Mouse (Mus musculus) kidney, embryonic 14.5 days (tissue): ENCODE measurements around the gene Bbs1. TPM values are rescaled to one million over a fixed set of nuclear protein-coding genes. Genes with fewer than 3 reads are reported as not detected.

Experiments
- ATAC-seq: fragments of 200-750 bp; cut with Nextera tagmentation; 2 replicates; pipeline ENCODE4 v1.8.0; 2017; ENCODE audit warnings: moderate number of reproducible peaks, mild to moderate bottlenecking, moderate TSS enrichment, moderate library complexity; ENCODE audit not compliant: low FRiP score, low TSS enrichment
- H3K27ac ChIP-seq: fragments of 300-500 bp; sonication (generic); 2 replicates; pipeline ENCODE4 v1.5.1; 2014; ENCODE audit warnings: low read depth, mild to moderate bottlenecking, low read length, moderate library complexity, mixed read lengths
- H3K27me3 ChIP-seq: fragments of 300-500 bp; sonication (generic); 2 replicates; pipeline ENCODE4 v1.6.1; 2014; ENCODE audit warnings: mild to moderate bottlenecking, low read length; ENCODE audit not compliant: control insufficient read depth, insufficient read depth
- H3K36me3 ChIP-seq: fragments of 300-500 bp; sonication (generic); 2 replicates; pipeline ENCODE4 v1.6.1; 2014; ENCODE audit warnings: low read length, mixed read lengths; ENCODE audit not compliant: control insufficient read depth, insufficient read depth
- H3K4me1 ChIP-seq: fragments of 300-500 bp; sonication (generic); 2 replicates; pipeline ENCODE4 v1.6.1; 2014; ENCODE audit warnings: low read length, mixed read lengths; ENCODE audit not compliant: control insufficient read depth, insufficient read depth
- H3K4me2 ChIP-seq: fragments of 300-500 bp; sonication (generic); replicated peaks from 2 replicates; pipeline ENCODE4 v1.6.1; 2014; ENCODE audit warnings: low read depth, mild to moderate bottlenecking, low read length
- H3K4me3 ChIP-seq: fragments of 300-500 bp; sonication (generic); 2 replicates; pipeline ENCODE4 v1.5.1; 2014; ENCODE audit warnings: mild to moderate bottlenecking, low read length
- H3K9ac ChIP-seq: fragments of 300-500 bp; sonication (generic); 2 replicates; pipeline ENCODE4 v1.6.1; 2014; ENCODE audit warnings: low read depth, mild to moderate bottlenecking, low read length, moderate library complexity
- H3K9me3 ChIP-seq: fragments of 300-500 bp; sonication (generic); 2 replicates; pipeline ENCODE4 v1.6.1; 2016; ENCODE audit warnings: low read length; ENCODE audit not compliant: control insufficient read depth
- WGBS: fragments of 180-500 bp; shearing (Covaris S2); extraction: QIAGEN DNeasy Blood & Tissue Kit; methylation state at CpG from one replicate; pipeline ENCODE4 v1.1.7; 2014; 5-methylcytosine and 5-hydroxymethylcytosine counted together
- polyA plus RNA-seq: library from polyadenylated mRNA; unstranded; fragments of >200 nt; fragmentation: Nextera tagmentation; extraction: Ambion mirVana; gene quantifications from 2 replicates; pipeline ENCODE4 v1.2.1, GENCODE M21; 2014

Gene Bbs1
- polyA plus RNA-seq, 1 experiment from 2014 or later: 6.8 TPM

DNA sequence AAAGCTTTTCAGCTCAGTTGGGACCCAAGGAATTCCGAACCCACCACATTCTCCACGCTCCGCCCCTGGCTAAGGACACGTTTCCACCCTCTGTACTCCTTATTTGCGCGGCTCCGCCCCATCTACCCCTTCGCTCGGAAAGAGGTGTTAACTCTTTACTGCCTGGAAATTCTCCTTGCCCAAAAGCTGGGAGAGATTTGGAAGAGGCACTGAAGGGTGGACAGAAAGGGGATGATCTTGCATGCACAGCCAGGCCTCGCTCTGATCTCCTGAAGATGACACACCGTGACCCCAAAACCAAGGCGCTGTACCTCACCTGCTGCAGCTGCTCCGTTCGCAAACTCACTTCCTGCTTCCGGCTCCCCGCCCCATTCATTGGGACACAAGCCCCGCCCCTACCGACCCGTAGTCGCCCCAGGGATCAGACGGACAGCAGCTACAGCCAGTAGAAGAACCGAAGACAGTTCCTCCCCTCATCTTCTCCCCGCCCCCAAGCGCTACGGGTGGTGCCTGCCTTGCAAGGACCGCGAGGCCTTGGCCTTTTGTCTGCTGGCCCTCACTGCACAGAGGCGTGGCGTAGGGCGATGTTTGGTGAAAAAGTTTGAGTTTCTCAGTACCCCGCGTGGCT is 21.6 kb upstream of the Bbs1 start, which contains the start of gene Dpp3:
Dpp3 (minus strand) TSS at position 384 of the 628 bp plus-strand sequence.
- under 1% methylated on average over 32 of the region's 32 CpGs for WGBS
- ATAC-seq: peak; percentile 98

DNA sequence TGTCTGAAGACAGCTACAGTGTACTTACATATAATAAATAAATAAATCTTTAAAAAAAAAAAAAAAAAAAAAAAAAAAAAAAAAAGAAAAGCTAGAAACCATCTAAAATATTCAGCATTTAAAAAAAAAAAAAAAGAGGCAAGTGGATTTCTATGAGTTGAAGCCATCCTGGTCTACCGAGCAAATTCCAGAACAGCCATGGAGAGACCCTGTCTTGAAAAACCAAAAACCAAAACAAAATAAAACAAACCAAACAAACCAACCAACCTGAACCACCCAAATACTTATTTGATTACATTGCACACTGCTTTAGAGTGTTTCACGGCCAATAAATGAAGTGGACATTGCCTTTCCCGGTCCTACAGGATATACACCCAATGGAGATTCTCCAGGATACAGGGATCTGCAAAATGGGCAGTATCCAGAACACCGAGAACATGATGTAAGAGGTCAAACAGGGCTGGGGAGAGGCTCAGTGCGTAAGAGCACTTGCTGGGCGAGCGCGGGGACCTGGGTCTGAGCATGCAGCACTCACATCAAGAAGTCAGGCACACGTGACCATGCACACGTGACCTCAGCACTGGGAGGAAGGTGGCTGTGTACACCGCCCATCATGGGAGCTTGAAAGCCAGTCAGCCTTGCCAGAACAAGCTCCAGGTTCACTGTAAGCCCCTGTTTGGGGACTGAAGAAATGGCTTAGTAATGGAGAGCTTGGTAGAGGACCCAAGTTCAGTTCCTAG is 18.9 kb upstream of the Bbs1 start:
- H3K36me3 ChIP-seq: peaks cover 46% of the 10 kb centered on the region

More for the DNA sequence above, 21.6 kb upstream of the Bbs1 start, which contains the start of gene Dpp3:
- peaks cover 12% of the 10 kb centered on the region; the same call in 1 of the 2 replicates for H3K4me1 ChIP-seq
- peak within 1 kb of the TSS; percentile 74; the same call in 1 of the 2 replicates for H3K27ac ChIP-seq
- H3K36me3 ChIP-seq: peaks cover 19% of the 10 kb centered on the region
- H3K4me2 ChIP-seq: peak within 1 kb of the TSS; percentile 49
- no peaks in the 10 kb centered on the region for H3K27me3 ChIP-seq
- H3K9me3 ChIP-seq: no peaks in the 10 kb centered on the region
- H3K4me3 ChIP-seq: peak within 1 kb of the TSS; percentile 71
- peak within 1 kb of the TSS; percentile 65 for H3K9ac ChIP-seq

DNA sequence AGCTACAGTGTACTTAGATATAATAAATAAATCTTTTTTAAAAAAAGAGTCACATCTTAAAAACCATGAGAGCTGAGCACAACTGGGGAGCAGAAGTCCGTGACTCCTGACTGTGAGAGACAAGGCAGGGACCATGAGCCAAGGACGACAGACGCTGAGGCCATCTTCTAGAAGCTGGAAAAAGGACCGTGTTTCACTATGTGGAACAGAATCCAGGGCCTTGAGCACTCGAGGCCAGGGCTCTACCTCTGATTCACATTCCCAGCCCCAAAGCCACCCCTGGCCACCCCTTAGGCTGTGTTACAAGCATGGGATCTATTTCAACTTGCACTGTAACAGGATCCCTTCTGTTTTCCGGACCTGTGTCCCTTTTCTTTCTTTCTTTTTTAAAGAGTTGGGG is 13.2 kb upstream of the Bbs1 start:
- Histone ChIP-seq H3K9ac (no peak overlapping the region), H3K4me1 (no peaks in the 10 kb centered on the region), H3K36me3 (peaks cover 91% of the 10 kb centered on the region), H3K4me2 (no peak overlapping the region), H3K27ac (no peak overlapping the region), H3K9me3 (no peaks in the 10 kb centered on the region), H3K27me3 (no peaks in the 10 kb centered on the region), H3K4me3 (no peak overlapping the region)
- no peak for ATAC-seq
- 78% methylated on average over 6 of the region's 6 CpGs for WGBS

More for the DNA sequence above, 18.9 kb upstream of the Bbs1 start:
- H3K27me3 ChIP-seq: no peaks in the 10 kb centered on the region
- H3K4me3 ChIP-seq: no peak overlapping the region
- no peak for ATAC-seq
- H3K9ac ChIP-seq: no peak overlapping the region
- no peak overlapping the region for H3K4me2 ChIP-seq
- H3K27ac ChIP-seq: no peak overlapping the region
- 97% methylated on average over 11 of the region's 11 CpGs for WGBS
- H3K9me3 ChIP-seq: no peaks in the 10 kb centered on the region
- H3K4me1 ChIP-seq: peaks cover 12% of the 10 kb centered on the region; the same call in 1 of the 2 replicates

DNA sequence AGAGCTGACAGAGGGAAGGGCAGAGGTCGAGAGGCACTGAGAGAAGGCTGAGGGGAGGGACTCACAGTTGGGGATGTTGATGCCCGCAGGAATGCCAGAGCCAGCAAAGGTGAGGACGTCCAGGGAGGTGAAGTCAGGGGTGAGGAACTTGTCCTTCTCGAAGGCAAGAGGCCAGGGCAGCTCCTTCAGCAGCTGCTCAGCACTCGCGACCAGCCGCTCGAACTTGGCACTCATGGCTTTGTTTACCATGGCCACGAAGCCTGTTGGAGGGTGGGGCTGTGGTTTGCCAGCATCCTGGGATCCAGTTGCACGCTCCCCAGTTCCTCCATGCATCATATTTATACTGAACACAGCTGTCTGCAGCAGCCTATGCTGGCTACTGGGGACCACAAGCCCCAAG is 10.4 kb upstream of the Bbs1 start:
- H3K27me3 ChIP-seq: no peaks in the 10 kb centered on the region
- no peak overlapping the region for H3K27ac ChIP-seq
- no peak for ATAC-seq
- H3K36me3 ChIP-seq: peaks cover 95% of the 10 kb centered on the region
- 89% methylated on average over 10 of the region's 10 CpGs for WGBS
- H3K4me1 ChIP-seq: no peaks in the 10 kb centered on the region
- H3K9me3 ChIP-seq: no peaks in the 10 kb centered on the region
- H3K9ac ChIP-seq: no peak overlapping the region
- no peak overlapping the region for H3K4me2 ChIP-seq
- H3K4me3 ChIP-seq: no peak overlapping the region

DNA sequence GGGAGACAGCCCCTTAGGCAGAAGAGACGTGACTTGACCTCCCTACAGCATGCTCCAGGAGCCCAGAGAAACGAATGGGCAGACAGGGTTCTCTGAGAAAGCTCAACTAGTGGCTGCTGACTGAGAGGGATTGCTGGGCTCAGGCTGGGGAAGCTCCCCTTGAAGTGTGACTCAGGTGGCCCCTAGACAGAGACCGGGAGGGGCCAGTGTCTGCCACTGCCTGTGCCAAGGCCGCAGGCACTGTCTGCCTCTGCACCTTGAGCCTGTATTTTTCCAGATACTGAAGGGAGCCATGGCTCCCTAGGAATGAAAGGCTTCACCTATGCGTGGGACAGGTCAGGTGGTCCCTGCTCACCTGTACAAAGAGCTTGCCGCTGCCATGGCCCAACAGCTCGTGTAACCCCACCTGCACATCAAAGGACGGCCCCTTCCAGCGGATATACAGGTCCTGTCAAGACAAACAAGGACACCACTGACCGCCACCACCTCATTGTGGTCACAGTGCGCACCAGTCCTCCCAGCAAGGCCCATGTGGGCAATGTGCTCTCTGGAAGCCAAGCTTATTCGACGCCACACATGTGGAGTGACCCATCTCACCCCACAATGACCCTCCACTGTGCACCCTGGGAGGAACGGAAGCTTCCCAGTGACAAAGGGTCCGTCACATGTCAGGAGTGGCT is 9.6 kb upstream of the Bbs1 start:
- WGBS: 91% methylated on average over 15 of the region's 15 CpGs
- Histone ChIP-seq H3K4me1 (no peaks in the 10 kb centered on the region), H3K36me3 (peaks cover 95% of the 10 kb centered on the region), H3K4me3 (no peak overlapping the region), H3K27me3 (no peaks in the 10 kb centered on the region), H3K9me3 (no peaks in the 10 kb centered on the region), H3K4me2 (no peak overlapping the region), H3K27ac (no peak overlapping the region), H3K9ac (no peak overlapping the region)
- ATAC-seq: no peak

DNA sequence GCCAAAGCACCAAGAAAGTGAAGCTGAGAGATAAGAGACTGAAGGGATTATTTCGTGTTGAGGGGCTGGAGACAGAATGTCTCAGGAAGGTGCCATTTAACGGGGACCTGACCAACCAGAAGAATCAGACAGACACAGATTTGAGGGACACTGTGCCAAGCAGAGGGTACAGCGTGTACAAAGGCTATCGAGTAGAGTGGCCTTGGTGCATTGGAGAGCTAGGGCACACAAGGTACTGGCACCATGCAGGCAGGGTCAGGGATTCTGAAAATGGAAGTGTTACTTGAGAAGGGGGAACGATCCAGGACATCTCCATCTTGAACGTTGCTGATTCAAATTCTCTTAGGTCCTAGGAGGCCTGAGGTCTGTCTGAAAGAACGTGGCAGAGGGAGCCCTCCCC is 2.9 kb upstream of the Bbs1 start:
- Histone ChIP-seq H3K9ac (no peak overlapping the region), H3K9me3 (no peaks in the 10 kb centered on the region), H3K27me3 (no peaks in the 10 kb centered on the region), H3K27ac (no peak overlapping the region), H3K4me3 (no peak overlapping the region), H3K4me2 (no peak overlapping the region), H3K36me3 (peaks cover 68% of the 10 kb centered on the region), H3K4me1 (peaks cover 6% of the 10 kb centered on the region; the same call in 1 of the 2 replicates)
- ATAC-seq: no peak
- 91% methylated on average over 7 of the region's 7 CpGs for WGBS

DNA sequence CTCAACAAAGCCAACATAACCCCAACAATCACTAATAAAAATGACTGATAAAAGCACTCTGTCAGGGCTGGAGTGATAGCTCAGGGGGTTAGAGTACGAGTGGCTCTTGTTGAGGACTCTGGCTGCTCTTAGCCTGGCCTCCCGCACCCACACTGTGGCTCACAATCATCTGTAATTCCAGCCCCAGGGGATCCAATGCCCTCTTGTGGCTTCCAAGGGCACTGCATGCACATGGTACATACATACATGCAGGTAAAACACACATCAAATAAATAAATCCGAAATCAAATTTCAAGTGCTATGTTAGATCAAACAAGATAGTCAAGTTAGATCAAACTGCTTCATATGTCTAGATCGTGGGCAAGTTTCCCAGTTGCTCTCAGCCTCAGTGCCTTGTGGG is 1.7 kb upstream of the Bbs1 start:
- no peaks in the 10 kb centered on the region for H3K9me3 ChIP-seq
- H3K9ac ChIP-seq: no peak overlapping the region
- no peak overlapping the region for H3K27ac ChIP-seq
- H3K4me3 ChIP-seq: no peak overlapping the region
- no peaks in the 10 kb centered on the region for H3K27me3 ChIP-seq
- WGBS: 83% methylated on average over 4 of the region's 4 CpGs
- ATAC-seq: no peak
- peaks cover 55% of the 10 kb centered on the region for H3K36me3 ChIP-seq
- H3K4me2 ChIP-seq: no peak overlapping the region
- peaks cover 6% of the 10 kb centered on the region; the same call in 1 of the 2 replicates for H3K4me1 ChIP-seq

DNA sequence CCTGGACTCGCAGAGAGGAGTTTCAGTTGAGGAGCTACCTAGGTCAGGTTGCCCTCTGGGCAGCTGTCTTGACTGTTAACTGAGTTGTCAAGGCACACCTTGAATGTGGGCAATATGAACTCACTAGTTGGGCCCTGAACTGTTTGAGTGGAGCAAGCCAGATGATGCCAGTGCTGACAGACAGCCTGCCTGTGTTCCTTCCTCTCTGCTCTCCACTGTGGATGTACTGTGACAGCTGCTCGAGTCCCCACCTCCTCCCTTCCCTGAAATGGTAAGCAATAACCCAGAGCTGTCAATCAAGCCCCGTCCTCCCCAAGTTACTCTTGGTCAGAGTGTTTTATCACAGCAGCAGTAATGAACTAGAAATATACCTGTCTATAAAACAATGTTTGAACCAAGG is 6.5 kb downstream of the Bbs1 start:
- no peak overlapping the region for H3K4me2 ChIP-seq
- 61% methylated on average over 3 of the region's 3 CpGs for WGBS
- H3K27me3 ChIP-seq: no peaks in the 10 kb centered on the region
- no peak for ATAC-seq
- no peak overlapping the region for H3K27ac ChIP-seq
- no peak overlapping the region for H3K4me3 ChIP-seq
- no peak overlapping the region for H3K9ac ChIP-seq
- no peaks in the 10 kb centered on the region for H3K36me3 ChIP-seq
- no peaks in the 10 kb centered on the region for H3K4me1 ChIP-seq
- H3K9me3 ChIP-seq: no peaks in the 10 kb centered on the region

DNA sequence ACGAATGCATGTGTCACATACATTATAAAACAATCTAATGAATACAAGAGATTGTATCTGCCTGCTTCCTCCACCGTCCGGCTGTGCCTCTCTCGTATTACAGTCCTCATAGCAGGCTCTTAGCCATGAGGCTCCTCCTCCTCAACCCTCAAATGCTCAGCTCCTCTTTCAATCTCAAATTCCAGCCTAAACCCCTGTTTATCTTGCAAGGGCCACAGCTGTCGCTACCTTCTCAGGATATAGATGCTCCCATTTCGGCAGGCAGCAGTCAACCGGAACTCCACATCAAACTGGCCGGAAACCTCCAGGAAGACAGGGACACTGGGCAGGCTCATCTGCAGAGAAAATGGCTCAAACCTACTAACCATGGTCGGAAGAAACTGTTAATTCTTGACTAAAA is 7.5 kb downstream of the Bbs1 start:
- Histone ChIP-seq H3K4me2 (no peak overlapping the region), H3K36me3 (no peaks in the 10 kb centered on the region), H3K9ac (no peak overlapping the region), H3K27me3 (no peaks in the 10 kb centered on the region), H3K27ac (no peak overlapping the region), H3K4me3 (no peak overlapping the region), H3K4me1 (no peaks in the 10 kb centered on the region), H3K9me3 (no peaks in the 10 kb centered on the region)
- peak; percentile 43; the same call in 1 of the 2 replicates for ATAC-seq
- 24% methylated on average over 9 of the region's 9 CpGs for WGBS
